Mouse (Mus musculus) CD4-positive, CD25-positive, alpha-beta regulatory T cell, adult 2 months (primary cell): Measurements from ENCODE around the gene Snx30.
A peak's percentile ranks its signal among the peaks of the same experiment; 100 is the strongest.

Source experiments
- DNase-seq: peaks from one replicate; pipeline ENCODE4 v3.0.0-alpha.2; 2012; ENCODE audit warnings: low read depth, low spot score

Snx30 gene

DNA sequence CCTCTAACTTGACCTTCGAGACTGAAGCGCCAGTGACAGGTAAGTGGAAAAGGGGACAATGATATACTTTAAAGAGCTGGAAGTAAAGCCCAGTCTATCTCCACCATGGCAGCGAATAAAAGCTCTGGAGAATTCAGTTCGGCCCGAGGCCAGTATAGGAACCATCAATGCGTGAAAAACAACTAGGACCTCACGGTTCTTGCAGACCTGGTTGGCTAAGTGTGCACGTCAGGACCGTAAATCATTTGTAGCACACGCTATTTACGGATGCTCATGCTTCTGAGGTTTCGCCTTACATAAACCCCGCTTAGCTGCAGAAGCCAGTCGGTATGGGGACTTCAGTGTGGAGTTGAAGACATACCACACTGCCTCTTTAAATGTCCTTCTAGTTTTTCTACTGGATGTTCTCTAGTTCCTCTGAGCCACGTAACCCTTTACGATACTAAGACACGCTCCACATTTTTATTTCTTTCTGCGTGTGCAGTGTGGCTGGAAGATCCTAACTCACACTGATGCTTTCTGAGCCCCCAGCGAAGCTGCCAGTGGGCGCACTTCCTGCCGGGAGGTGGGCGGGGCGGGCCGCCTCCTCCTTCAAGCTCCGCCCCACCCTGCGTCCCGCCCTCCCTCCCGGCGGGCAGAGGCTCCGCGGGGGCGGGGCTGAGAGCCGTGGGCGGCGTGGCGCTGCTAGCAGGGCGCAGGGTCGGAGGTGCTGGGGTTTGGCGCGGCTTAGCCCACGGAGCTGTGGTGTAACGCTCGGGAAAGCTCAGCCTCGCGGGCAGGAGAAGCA lies at the start of gene Snx30:
Gene Snx30, plus strand, starts transcription at position 660 of the 787 bp plus-strand sequence.
- DNase-seq, result peak; percentile 95

DNA sequence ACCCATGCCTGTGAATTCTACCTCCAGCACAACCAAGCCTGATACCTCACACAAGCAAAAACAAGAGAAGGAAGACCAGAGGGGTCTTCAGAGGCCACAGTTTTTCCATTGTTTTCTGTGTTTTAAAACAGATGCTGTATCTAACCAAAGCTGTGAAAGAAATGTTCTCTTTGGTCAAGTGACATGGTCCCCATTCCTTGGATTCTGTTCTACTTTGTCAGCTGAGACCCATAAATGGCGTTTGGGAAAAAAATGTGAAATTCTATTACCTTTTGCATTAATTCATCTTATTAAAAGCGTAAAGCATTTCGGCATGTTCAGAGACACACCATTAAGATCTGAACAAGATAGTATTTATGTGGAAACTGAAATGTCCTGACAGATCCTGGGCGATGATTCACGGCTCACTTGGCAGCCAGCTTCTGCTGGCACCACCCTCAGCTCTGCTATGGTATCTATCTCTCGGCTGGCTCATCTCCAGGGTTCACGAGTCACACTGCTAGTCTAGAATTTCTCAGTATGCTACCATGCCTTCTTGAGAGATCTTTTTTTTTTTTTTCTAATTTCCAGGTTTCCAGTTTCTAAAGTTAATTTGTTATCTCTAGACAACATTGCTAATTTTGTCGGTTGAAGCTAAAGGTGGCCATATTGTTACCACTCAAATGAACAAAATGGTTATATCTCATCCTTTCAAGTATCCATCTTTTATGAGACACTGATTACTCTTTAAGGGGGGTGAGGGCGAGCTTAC lies 49.1 kb upstream of the Snx30 start:
- no peak for DNase-seq

DNA sequence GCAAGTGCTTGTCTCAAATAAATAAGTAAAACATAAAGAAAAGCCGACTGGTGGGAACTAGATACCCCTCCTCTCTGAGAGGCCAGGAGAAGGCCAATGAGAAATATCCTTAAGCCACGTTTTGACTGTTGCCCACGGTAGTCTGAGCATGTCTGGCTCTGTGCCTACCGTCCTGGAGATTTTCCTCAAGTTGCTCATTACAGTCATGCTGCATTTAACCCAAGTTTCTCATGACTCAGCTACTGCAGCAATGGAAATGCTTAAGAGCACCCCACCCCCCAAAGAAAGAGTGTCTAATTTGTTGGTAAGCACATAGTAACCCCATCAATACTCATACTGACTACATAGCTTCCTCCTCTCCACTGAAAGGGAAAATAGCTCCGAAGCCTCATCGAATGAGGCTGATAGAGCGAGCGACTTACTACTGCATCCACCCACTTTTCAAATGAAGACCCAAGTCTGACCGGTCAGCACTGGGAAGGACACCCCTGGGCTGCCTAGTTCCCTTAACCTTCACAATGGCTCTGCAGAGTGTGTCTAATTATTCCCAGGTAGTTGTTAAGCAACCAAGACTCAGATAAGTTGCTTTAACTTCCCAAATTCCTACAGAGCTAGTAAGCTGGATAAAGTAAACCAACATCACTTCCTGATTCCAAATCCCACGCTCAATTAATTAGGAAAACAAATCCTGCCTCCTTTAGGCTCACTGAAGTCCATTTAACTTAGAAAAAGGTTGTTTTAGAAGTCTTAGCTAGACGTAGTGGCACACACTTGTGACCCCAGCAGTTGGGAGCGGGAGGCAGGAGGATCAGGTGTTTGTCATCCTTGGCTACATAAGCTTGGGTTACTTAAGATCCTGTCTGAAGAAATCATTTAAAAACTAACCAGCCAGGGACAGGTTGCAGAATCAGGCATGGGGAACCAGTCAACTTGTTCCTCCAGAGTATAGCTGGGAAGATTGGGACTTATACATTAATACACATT lies 47.9 kb upstream of the Snx30 start:
- DNase-seq, result no peak

DNA sequence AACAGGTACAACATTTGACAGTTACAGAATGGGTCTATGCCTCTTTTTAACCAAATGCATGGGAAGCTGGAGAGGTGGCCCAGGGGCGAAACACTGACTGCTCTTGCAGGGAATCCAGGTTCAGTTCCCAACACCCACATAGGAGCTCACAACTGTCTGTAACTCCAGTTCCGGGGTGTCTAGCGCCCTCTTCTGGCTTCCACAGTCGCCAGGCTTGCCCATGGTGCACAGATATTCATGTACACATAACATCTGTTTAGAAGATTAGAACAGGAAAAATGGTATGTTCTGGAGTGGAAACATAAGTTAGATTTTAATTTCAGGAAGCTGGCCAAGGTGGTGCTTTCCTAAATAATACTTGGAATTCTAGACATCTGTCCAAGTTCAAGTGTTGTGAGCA lies 45.6 kb upstream of the Snx30 start:
- DNase-seq, result peak; percentile 16

DNA sequence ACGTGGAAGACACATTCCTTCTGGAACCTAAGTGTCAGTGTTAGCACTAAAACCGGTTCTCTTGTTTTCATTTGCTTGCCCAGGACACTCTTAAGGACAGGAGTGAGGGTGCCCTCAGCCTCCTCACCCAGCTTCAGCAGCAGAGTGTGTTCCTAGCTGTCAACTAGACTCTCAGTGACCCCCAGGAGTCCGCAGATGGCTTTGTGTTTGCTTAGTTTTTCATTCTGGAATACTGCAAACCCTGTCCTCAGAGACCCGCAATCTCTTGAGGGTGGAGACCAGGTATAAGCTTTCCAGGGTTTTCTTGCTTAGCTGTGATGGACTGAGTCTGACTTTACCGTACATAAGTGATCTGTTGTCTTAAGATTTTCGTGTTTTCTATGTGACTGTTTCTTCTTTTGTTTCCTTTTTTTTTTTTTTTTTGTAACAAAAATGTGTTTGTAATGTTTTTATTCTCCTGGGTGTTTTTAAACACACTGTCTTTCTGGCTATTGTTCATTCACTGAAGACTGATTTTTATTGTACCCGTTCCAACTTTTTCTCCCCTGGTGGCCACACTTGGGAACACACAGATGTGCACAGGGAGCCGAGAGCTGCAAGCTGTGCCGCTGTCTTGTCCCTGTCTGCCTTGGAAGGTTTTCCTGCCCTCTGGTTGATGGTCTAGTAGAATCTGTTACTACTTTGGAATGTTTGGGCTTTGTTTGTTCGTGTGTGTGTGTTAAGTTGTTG lies 44.8 kb upstream of the Snx30 start:
- DNase-seq, result peak; percentile 40

DNA sequence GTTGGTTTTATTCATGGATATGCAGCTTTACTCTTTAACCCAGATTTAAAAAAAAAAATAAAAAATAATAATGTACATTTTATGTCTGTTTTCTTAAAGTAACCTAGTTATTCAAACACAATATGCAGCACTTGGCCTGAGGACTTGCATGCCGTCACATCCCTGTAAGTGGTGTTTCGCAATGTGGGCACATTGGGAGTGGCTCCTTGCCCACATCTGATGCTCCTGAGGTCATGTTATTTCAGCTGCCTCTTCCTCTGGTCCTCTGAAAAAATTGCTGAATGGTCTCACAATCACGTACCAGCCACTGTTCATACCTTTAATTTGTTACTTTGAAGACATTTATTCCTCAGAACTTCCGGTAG lies 44.3 kb upstream of the Snx30 start:
- DNase-seq, result no peak

DNA sequence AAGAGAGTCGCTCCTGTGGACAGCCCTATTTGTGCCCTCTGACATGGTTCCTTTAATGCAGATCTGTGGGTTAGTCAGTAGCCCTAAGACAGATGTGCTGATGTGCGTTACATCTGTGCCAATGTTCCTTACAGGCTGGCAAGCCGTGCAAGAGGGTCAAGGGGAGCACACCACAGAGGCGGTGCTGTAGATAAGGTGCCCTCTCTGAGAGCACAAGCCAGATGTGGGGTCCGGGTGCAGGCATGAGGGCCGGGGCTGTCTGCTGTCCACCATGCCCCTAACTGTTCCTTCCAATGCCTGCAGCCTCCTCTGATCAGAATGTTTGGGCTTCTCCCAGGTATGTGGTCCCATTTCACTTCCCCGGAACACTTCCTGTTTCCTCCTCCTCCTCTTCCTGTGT lies 40.7 kb upstream of the Snx30 start:
- DNase-seq, result no peak

DNA sequence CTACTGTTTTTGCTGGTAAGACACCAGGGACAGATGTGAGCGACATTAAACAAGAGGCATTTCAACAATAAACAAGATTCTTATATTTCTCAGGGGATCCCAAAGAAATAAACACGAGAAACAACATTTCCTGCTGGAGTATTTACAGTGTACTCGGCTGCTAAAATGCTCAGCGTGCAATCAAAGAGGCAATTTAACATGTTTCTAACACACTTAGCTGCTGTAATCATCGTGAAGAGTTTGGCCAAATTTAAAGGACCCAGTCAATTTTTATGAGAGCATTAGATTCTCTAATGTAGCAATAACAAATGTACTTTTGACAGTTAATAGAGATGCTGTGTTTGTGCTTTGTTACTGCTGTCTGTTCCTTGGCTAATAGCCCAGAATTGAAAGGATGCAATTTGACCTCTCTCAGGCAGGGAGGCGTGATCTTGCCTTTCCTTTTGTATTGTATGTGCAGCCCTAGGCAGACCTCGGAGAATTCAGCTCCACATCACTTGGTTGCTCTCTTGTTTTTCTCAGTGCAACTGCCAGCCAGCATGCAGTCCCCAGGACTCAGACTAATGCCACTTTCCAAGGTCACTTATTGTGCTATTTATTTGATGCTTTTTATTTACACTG lies 40.1 kb upstream of the Snx30 start:
- DNase-seq, result no peak

DNA sequence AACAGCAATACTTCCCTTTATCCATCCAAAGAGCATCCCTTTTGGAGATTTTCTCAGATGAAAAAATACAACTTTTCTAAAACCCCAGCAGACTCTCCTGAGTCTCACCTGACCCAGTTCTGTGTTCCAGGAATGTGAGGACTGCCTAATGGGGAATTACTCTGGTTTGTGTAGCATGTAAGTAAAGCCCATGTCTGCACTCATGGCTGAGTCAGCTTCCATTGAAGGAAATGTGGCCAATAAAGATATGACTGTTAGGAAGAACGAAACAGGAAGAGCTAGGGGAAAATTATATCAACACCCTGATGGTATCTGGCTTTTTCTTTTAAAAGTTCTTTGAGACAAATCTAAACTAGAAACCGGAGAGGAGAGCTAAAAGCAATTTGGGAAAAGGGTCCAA lies 37.9 kb upstream of the Snx30 start:
- no peak for DNase-seq

DNA sequence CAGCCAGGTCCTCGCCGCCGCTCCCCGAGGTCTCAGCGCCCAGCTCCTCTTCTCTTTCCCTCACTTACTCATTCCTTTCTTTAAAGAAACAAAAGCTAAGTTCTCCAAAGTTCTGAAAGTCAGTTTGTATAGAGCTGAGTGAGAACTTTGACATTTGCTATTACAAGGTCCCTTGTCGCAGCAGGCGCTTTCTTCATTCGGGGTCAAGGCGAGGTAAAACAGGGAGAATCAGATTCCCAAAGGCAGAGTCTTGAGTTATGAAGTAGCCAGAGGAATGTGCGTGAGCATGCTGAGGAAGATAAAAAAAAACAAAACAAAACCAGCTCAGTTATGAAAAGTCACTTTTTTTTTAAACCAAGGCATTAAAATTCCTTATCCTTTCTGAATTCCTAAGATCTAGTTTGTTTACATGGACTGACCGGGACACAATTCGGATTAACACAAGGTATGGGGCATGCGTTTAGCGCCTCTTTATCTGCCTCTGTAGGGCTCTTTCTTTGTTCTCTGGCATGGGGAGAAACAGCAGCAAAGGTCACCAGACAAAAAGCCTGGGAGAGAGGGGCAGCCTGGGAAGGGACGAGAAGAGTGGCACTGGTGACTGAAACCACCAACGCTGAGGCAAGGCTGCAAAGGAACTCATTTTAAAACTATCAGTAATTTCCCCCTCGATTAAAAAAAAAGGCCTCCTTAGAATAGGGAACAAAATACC lies 33.3 kb upstream of the Snx30 start:
- DNase-seq, result no peak

DNA sequence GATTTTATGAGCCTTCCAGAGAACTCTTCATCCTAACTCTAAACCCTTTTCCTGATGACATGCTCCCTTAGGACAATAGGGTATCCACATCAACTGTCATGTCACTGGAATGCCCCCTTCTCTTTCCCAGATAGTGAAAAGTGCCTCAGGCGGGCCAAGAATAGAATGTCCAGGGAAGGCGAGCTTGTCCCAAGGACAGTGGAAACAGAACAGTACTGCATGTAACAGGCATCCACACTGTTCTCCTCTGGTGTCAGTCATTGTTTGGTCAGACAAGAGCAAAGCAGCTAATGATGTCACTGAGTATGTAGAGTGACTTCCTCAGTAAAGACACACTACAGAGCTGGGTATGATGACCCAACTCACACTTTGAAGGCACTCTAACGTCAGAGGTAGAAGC lies 27.8 kb upstream of the Snx30 start:
- no peak for DNase-seq

DNA sequence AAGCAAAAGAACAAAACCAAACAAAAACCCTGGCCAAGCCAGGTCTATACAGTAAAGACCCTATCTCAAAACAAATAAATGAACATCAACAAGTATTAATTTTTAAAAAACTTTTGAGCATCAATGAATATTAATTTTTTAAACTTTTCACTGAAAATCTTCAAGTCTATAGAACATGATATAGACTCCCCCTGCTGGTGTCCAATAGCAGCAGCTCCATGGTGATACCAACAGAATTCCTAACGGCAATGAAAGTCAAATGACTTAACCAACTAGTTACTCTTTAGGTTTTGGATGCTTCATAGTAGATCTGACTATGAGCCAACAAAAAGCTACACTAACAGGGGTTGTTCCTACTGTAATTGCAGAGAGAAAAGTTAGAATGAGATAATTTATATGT lies 25.1 kb upstream of the Snx30 start:
- peak; percentile 36 for DNase-seq

DNA sequence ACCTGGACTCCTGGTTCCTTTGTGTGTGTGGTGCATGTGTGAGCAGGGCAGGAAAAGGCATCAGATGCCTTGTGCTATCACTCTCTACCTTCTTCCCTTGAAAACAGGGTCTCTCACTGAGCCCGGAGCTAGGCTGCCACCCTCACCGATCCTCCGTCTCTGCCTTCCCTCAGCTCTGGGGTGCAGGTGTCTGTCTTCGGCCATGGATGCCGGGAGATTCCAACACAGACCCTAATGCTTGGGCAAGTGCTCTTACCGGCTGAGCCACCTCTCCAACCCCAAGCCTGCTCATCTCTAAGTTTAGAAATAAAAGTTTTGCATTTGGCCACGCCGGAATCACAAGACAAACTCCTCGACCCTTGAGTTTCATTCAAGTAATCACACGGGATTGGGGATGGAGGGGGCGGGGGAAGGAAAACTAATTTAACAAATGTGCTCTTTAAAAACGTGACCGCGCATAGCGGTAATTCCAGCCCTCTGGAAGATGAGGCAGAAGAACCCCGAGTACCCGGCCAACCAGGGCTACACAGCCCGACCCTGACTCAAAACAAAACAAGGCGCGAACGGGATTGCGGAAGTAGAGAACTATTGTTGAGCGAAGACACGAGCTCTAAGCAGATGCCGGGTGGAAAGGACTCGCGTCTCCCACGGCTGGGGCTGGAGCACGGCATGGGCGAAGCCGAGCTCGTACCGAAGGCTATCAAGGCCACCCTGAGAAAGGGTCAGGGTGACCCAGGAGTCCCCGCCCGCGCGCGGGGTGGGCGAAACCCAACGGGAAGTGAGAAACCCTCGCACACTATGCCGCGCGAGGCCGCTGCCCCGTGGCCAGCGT lies 22.6 kb upstream of the Snx30 start:
- peak; percentile 18 for DNase-seq

DNA sequence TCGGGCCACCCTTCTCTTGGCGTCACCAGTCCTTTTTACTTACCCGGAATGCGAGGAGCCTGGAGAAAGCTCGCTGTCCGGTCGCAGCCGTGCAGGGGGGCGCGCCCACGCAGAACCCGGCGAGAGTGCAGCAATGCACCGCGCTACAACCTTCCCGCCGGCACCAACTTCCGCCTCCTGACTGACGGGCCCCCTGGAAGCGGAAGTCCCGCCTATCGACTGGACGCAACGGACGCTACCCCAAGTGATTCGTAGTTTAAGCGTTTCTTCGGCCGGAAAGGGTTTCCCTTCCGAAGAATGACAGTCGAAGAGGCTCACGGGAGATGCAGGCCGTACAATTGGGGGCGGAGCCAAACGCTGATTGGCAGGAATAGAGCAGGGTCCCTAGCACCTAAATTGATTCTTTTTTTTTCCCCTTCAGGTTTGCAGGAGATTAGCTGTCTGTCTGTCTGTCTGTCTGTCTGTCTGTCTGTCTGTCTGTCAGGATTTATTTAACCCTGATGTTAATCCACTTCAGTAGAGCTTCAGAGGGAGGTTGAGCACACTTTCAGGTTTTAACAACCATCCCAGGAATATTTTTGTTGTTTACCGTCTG lies 21.9 kb upstream of the Snx30 start:
- peak; percentile 98 for DNase-seq

DNA sequence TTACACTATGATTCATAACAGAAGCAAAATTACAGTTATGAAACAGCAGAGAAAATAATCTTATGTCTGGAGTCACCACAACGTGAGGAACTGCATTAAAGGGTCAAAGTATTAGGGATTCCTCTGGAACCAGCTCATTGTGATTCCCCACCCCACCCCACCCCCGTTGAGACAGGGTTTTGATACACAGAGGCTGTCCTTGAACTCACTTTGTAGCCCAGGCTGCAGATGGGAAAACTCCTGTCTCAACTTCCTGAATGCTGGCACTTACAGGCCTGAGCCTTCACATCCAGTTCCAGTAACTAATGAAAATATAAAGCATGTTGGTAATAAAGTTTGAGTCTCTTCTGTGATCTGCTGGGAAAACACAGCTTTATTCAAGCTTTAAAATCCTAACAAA lies 20.2 kb upstream of the Snx30 start:
- DNase-seq, result no peak

DNA sequence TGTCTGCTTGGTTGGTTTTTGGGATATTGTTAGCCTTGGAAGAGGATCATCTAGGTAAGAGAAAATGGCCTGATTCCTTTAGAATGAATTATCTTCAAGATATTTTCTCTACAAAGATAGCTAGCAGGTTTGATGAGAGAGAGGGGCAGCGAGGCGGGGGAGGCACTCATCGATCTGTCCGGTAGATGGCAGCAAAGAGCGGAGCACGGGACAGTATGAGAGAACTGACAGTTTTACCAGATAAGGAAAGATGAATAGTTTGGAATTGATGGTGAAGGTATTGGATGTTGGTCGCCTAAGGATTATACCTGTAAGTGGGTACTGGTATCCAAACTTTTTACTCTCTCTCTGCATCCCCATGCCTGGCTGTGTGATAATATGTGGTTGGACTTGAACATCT lies 19.0 kb upstream of the Snx30 start:
- DNase-seq, result peak; percentile 87

DNA sequence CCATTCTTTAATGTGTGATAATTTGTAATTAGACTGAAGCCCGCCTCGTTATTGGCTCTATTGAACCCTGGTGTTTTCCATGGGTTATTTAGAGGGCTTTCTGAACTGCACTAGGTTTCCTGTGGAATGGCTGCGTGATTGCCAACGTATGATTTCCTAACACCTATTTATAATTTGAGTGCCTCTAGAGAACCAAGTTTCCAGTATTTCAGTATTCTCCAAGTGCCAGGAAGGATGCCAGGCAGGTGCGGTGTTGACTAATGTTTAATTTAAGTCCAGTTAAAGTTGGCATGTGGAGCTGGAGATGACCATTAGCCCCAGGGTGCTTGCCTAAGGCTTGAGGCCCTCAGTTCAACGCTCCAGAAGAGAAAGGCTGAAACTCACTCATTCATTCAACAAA lies 18.5 kb upstream of the Snx30 start:
- no peak for DNase-seq

DNA sequence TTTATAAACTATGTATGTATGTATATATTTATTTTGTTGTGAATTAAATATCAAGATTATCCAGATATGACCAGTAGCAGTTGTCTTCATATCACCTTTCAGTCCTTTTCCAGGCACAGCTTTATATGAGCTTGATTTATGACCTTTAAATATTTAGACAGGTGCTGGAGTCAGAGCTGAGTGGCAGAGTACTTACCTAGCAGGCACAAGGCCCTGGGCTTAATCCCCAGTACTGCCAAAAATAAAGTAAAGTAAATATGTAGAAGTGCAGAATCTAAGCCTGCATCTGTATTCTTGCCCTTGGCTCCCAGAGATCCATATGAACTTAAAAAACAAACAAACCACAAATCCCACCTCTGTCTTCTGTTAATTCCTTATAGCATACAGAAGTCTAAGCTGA lies 16.6 kb upstream of the Snx30 start:
- no peak for DNase-seq

DNA sequence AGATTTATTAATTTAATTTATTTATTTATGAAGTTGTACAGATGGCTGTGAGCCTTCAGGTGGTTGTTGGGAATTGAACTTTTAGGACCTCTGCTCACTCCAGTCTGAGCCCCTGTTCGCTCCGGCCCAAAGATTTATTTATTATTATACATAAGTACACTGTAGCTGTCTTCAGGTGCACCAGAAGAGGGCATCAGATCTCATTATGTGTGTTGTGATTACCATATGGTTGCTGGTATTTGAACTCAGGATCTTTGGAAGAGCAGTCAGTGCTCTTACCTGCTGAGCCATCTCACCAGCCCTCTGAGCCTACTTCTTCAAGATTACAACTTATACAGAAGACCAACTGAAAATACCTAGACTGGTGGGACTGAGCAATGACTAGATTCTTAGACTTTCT lies 12.0 kb upstream of the Snx30 start:
- DNase-seq, result peak; percentile 32
